Mouse (Mus musculus): Measurements from ENCODE around the gene Gpd1l.
A peak's percentile ranks its signal among the peaks of the same experiment; 100 is the strongest.

The Gpd1l gene

DNA sequence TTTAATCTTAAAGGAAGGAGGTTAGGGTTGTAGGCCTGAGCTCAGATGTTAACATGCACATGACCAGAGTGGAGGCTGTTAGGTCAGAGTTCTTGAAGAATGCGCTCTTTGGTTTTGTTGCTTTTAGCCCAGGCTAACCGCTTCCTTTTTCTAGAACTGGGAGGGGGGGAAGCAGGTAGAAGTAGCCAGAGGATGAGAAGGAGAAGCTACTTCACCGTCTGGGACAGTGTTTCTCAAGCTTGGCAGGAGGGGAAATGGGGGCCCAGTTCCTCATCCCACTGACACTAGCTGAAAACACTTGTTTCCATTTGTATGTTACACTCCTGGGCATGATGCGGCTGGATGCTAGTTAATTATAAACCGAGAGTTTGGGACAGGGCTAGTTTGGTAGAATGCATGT lies 8.2 kb downstream of the Gpd1l start:
- no peak for DNase-seq

DNA sequence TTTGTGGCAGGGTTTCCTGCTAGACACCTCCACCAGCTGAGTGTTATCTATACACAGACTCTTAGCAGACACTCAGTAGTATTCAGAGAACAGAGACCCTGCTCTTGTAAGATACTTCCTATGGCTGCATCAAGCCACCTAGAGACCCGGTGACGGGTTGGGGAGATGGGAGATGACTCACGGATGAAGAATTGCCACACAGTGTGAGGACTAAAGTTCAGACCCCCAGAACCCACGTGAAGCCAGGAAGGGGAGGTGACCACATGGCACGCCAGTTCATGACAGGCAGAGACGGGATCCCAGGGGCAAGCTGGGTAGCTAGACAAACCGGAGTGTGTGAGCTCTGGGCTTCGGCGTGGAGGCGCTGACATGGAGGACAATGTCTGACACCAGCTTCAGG lies 8.7 kb downstream of the Gpd1l start:
- no peak for DNase-seq

DNA sequence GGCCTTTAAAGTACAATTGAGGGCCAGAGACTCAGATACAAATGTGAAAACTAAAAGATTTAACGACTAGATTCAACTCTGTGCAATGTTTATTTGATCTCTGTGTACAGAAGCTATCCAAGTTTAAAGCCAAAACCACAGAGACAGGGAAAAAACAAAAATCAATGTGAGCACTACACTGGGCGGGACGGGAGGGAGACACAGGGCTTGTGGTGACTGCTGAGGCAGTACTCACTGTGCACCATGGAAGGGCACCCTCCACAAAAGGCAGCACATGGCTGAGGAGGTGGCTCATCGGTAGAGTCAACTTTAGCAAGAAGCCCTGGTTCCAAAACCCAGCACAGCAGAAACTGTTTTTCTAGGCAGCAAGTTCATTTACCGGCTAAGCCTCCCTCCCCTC lies 9.3 kb downstream of the Gpd1l start:
- DNase-seq = no peak

DNA sequence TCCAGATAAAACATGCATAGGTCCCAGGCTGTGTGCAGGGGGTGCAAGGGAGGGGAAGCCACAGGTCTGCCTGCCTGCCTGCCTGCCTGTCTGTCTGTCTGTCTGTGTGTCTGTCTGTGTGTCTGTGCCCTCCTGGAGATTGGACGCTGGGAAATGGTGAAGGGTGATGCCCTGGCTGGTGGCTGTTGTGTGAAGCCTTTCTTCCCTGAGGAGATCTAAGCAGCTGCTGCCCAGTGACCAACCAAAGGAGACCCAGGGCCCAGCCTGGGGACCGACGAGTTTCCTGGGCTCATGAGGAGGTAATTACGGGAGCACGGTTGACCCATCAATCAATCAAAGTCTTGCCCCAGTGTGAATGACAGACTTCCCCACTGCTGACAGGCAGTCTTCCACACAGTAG lies 11.6 kb downstream of the Gpd1l start:
- no peak for DNase-seq

DNA sequence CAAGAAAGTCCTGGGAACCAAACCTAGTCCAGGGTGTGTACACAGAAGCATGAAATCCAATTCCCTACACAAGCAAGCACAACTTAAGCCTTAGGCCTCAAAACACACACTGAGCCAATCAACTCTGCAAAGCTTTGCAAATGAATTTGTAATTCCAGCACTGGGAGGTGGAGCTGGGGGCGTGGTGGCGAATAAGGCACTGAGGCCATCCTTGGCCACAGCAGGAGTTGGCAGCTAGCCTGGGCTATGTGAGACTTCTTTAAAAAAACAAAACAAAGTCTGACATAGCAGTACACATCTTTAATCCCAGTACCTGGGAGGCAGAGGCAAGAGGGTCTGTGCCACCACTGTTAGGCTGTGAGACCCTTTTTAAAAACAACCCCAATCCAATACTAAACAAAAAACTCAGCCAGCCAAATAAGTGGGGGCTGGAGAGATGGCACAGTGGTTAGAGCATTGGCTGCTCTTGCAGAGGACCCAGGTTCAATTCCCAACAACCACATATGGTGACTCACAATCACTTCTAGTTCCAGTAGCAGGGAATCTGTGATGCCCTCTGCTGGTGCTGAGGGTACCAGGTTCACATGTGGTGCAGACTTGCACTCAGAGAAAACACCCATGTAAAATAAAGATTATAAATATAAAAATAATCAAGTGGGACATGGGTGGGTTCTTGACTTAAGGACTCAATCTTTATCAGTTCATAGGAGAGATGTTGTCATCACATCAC lies 12.3 kb downstream of the Gpd1l start:
- peak; percentile 37 to 69 for DNase-seq

DNA sequence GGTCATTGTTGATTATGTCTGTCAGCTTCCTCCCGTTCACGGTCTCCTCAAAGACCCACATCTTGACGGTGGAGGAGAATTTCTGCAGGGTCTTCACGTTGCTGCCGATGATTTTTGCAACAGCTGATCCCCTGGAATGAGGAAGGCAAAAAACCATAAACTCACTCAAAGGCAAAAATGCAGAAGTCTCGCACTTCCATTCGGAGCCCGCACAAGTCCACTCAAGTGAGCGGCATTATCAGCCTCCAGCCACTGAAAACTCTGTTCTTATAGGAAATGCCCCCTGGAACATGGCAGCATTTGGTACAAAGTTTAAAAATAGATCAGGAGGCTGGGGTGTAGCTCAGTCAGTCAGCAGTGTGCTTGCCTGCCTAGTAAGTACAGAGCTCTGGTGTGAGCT lies 13.2 kb downstream of the Gpd1l start:
- DNase-seq = no peak

DNA sequence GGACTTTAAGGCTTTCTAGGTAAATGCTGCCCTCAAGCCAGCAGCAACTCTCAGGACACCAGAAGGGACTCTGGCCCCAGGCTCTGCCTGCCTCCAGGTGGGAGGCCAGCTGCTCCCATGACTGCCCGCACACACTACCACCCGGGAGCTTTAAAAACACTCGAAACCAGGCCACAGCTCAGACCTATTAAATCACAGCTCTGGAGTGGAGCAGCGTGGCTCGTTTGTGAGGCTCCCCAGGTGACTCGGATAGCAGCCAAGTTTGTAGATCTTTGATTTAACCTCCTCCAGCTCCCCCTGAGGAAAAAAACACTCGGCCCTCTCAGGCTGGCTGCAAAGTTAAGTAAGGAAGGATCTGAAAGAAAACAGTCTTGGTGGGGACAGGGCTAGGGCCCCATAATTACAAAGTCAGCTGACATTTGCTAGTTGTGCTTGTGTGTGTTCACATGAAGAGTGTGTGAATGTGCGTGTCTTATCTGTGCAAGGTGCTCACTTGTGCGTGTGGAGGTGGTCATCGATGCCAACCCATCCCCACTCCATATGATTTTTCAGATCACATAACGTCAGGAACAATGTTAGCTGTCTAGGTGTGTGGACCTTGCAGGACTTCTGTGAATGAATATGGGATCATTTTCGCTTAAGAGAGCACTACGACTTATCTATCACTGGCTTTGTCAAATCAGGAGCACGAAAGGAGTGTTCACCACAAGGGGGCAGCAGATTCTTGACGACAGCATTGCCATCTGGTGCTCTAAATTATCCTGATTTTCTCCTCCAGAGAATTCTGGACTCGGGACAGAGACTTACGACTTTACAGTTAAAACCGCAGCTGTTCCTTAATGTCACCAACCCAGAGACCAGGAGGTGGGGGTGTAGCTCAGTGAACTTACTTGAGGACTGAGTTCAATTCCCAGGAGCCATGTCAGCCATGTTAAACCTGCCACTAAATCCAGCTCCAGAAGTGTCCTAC lies 20.8 kb downstream of the Gpd1l start:
- DNase-seq = peak; percentile 85 to 93

DNA sequence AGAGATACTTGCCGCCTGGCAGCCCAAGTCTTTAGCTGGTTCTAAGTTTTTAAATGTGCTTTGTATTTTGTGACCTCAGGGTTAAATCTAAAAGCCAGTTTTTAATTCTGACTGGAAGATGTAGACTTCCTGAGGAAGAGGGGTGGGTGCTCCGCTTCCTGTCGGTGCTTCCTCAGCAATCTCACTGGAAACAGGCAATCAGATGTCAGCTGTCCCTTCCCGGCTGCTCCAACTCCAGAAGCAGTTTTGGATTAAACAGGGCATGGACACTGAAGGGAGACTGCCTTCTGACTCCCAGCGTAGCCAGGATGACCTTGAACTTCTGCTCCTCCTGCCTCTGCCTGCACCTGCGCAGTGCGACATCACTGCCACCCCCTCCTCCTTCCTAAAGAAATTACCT lies 26.3 kb downstream of the Gpd1l start:
- no peak for DNase-seq

DNA sequence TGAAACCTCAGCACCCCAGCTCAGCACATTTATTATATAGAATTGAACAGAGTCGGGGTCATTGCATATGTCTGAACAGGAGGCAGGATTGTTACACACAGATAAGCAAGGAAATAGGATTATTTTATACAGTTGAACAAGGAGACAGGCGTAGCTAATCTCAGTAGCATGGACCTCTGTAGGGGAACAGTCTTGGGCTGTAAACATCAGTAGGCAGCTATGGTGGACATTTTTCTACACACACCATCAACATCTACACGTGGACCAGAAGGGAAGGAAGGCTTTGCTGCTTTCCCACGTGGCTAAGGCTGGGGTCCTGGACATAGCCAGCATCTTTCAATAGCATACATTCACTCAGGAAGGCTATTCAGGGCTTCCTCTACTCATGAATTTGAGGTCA lies 37.9 kb downstream of the Gpd1l start:
- no peak for DNase-seq

DNA sequence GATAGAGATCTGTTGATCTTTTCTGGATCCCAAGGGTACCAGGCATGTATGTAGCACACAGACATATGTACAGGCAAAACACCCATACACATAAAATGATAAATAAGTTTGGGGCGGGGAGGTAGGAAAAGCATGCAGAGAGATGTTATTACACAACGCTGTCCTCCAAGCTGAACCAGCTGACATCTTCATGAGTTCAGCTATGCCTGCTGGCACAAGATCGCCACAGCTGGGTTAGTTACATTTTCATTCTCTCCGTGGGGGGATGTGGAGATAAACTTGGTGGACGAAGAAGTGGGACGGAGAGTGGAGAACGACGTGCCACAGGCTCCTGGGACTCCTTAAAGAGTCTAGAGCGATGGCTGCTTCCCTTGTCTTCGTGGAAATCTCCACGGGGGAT lies 40.8 kb downstream of the Gpd1l start:
- DNase-seq = no peak

DNA sequence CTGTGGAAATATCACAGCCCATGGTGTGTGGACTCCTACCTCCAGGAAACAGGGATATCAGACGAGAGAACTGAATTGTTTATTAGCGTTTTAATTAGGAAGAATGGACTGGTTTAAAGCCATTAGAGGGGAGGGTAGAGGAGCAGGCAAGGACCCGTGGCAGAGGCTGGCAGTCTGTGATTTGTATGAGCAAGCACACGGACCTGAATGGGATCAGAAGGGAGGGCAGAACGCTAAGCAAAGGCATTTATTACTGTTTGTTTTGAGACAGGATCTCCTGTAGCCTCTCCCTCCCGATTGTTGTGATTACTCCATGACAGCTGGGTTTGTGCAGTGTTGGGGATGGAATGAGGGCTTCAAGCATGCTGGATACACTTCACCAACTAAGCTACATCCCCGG lies 43.4 kb downstream of the Gpd1l start:
- no peak for DNase-seq

DNA sequence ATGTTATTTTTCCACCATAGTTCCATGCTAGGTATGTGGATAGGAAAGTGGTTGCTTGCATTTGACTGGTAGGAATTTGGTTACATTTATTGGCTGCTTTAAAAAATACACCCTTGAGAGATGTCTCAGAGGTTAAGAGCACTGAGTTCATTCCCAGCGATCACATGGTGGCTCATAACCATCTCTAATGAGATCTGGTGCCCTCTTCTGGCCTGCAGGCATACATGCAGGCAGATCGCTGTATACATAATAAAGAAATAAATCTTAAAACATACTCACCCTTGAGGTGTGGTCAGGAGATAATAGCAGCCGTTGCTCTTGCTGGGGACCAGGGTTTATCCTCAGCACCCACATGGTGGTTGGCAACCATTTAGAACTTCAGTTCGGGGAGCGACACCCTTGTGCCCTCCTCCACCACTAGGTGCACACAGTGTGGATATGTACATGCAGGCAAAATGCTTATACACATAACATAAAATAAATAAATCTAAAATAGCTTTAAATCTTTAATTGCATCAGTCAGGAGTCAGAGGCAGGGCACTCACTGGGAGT lies 44.9 kb downstream of the Gpd1l start:
- DNase-seq = no peak

DNA sequence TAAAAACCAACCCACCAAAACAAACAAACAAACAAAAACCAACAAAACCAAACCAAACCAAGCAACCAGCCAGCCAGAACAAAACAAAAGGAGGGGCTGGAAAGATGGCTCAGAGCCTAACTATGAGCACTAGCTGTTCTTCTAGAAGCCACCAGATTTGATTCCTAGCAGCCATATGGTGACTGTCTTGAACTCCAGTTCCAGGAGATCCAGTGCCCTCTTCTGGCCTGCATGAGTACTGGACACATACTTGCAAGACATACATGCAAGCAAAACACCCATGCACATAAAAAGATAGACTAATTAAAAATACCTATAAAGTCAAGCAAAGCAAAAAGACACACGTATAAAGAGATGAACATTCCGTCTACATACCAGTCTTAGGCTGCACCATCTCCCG lies 46.1 kb downstream of the Gpd1l start:
- peak in 1 of 2 experiments; percentile 20 for DNase-seq

DNA sequence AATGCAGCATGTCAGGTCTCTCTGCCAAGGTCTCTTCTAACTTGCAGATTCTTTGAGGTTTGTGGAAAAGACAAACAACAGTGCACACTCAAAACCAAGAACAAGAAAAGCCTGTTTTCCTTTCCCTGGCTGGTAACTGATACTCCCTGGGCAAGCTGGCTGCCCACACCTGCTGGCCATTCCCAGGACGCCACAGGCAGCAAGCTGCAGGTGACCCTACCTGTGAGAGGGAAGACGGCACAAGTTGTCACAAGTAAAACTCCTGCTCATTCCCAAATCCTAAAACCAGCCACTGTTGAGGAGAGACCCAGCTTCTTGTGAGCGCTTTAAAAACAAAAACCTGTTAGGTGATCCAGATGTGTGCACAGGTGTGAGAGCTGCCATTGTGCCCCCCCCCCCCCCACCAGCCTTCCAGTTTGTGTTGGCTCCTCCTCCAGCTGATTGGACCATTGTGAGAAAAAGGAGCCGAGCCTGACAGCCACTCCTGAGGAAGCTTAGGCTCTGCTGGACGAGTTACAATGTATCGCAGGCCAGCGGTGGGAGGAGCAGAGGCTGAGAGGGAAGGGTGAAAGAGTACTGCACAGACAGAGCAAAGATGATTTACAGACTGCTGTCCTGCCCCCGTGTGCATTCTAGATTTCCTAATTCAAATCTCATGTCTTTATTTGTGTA lies 47.7 kb downstream of the Gpd1l start:
- no peak for DNase-seq

DNA sequence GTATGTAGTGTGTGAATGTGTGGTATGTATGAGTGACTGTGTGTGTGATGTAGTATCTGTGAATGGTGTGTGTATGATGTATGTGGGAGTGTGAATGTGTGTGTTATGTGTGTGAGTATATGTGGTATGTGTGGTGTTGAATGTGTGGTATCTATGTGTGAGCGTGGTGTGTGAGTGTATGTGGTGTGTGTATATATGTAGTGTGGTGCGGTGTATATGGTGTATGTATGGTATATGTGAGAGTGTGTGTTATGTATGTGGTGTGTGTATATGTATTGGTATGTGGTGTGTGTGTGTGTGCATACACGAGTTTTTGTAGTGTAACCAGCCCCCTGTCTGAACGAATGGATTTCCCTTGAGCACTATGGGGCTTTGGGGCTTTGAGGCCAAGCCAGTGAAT lies 48.2 kb downstream of the Gpd1l start:
- no peak for DNase-seq

DNA sequence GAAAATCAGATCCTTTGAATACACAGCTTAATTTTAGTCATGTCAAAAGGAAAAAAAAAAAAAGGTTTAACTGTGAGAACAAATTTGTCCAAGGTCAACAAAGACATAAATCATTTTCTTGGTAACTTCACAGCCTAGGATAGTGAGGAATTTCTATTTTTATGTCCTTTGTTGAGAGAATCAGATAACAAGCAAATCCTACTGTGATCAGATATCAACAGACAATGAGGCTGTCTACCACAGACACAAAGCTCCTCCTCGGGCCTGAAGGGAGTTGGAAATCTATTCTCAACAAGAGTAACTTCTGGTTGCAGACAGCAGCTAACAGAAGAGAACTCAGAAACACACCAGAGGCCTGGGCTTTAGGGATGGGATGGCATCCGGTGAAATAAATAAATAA lies 51.8 kb downstream of the Gpd1l start:
- DNase-seq = no peak

DNA sequence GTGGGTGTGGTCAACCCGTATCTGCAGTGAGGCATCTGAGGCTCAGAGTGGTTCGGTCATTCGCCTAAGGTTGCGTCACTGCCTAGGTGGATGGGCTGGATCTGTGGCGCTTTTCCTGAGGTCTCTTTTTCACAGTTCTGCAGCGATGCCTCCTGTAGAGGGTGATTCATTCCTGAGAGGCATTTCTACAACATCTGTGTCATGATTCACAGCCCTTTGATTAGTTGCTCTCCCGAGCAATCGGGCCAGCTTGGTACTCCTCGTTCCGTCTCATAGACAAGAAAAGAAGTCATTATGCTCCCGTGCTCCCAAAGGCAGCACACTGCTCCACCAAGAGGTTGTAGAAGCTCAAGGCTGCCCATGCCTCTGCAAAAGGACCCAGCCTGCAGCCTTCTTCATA lies 78.5 kb downstream of the Gpd1l start:
- no peak for DNase-seq

DNA sequence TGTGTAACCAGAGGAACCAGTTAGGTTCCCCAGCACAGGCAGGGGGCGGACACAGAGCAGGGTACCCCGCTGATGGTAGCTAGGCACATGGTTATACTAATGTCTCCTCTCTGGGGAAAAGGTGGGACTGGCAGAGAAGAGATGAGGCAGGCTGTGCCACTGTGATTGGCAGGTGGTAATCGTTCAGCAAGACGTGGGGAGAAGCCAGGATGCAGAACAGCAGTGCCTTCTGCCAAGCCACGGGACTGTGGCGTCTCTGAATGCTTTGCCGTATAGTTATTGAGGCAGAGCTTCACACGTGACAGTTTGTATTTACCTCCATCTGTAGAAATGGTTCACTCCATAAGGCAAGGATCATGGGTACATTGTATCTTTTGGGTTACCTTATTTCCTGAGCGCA lies 79.1 kb downstream of the Gpd1l start:
- peak in 1 of 2 experiments; percentile 21 for DNase-seq

DNA sequence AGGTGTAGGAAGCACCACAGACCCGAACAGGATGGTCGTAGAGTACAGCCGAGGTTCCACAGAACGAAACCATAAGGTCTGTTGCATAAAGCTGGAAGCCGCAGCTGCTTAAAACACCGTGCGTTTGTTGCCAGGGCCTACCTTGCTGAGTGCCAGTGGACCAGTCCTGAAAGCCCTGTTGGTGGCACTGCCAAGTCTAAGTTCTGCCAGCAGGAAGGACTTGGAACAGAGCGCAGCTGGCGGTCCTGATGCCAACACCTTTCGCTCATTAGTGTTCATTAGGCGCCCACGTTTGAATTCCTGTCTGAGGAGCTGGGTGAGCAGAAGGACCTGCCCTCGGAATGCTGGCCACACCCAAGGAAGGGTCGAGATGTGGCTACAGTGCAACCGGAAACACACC lies 80.5 kb downstream of the Gpd1l start:
- no peak for DNase-seq

DNA sequence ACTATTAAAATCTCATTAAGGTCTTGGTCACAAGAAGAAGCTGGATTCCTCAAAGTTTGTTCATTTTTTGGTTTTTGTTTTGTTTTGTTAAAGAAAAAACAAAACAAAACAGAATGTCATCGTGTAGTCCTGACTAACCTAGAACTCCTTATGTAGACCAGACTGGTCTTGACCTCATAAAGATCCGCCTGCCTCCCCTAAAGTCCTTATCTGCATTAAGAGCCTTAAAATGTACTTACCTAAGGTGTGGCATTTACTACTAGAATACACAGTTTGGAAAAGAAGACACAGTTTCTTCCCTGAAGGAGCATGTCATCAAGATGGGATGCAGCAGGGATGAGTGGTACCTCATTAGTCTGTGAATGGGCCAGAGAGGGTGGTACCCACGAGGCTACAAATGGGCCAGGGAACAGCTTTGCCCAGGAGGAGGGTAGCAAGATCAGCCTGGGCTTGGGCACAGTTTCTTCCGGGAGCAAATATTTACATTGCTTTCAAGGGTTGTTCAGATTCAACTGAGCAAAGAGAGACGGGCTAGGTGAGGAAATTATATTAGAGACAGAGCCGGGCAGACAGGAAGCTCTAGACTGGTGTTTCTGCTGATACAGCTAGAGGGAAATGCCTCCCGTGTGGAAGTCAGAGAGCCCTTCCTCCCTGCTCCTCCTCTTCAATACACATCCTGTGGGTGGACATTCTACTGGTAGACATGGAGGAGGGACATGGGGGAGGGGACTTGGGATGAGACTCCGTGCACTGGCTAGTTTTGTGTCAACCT lies 82.2 kb downstream of the Gpd1l start:
- no peak for DNase-seq
